In the genomic region with DNA sequence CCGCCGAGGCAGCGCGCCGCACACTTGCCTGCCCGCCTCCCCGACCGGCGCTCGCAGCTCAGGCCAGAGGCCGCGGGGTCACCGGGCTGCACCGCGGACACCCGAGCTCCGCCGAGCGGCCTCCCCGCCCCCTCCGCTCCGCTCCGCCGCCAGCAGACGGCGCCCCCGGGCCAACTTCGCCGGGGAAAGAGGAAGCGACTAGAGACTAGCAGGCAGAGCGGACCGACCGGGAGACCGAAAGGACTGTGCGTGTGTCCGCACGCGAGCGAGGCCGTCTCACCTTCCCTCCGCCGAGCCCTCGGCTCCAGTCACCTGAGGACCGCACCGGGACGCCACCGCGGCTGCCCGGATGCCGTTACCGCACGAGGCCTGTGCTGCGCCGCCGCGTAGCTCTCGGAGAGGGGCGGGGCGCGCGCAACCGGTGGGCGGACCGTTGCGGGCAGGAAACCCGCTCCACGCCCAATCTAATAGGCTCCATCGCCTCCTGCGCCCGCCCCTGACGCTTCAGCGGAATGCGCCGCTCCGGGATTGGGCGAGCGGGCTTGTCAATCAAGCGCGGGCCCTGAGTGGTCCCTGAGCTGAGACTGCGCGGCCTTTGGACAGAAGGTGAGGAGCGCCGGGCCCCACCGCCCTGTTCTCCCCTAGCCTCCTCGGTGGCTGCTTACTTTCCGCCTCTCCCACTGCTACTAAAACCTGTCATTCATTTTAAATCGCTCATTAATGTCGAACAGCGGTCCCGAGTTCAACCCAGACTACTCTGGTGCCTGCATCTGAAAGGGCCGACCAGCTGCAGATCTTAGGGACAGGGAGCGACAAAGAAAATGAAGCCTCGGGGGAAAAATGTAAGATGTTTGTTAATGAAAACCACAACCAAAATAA, we compare ENCODE assay signal across 8 mouse cellular contexts. TPM values are rescaled to one million over a fixed set of nuclear protein-coding genes. Genes with fewer than 3 reads are reported as not detected.
DNase-seq lines count a peak whose midpoint lies in the region; ATAC-seq lines count a peak whose summit lies in the region.

A gene (minus strand): TSS at position 420 of the 879 bp plus-strand sequence.

- peak; percentile 100 for ATAC-seq in hindbrain, embryonic 11.5 days (ENCODE audit: low FRiP score)

- WGBS in hindbrain, embryonic 11.5 days, result under 1% methylated on average over 70 of the region's 93 CpGs

- peaks cover 2% of the 10 kb centered on the region; the same call in 1 of the 2 replicates for H3K4me1 ChIP-seq in hindbrain, embryonic 11.5 days (replicated peaks; ENCODE audit: control insufficient read depth, insufficient read depth, low read length)

- peak; percentile 99 for DNase-seq in Muller cell, postnatal 12 days (ENCODE audit: inconsistent ontology term)
- DNase-seq in cerebellum, adult 9-11 months, result peak; percentile 99
- DNase-seq in frontal cortex, adult 2 months (ENCODE audit: extremely low spot score in 1 of 2, low spot score in 1 of 2), result peak; percentile 98 to 99
- peak; percentile 98 for DNase-seq in hindbrain, embryonic 11.5 days (ENCODE audit: low spot score)
- peak; percentile 99 for DNase-seq in layer of hippocampus, postnatal 10 days (ENCODE audit: low spot score in 2 of 2)
- peak; percentile 99 for DNase-seq in lung, postnatal 10 days
- peak; percentile 99 for DNase-seq in ovary, postnatal 36 days (ENCODE audit: low spot score)
- peak; percentile 99 for DNase-seq in thymus, postnatal 25 days

- peak within 1 kb of the TSS; percentile 65 for H3K4me2 ChIP-seq in hindbrain, embryonic 11.5 days (replicated peaks; ENCODE audit: low read depth, low read length)

- H3K27ac ChIP-seq in hindbrain, embryonic 11.5 days (ENCODE audit: low read depth, low read length), result peak within 1 kb of the TSS; percentile 89

- H3K36me3 ChIP-seq in hindbrain, embryonic 11.5 days (ENCODE audit: control insufficient read depth, insufficient read depth, low read length), result no peaks in the 10 kb centered on the region

- H3K9ac ChIP-seq in hindbrain, embryonic 11.5 days (ENCODE audit: low read depth, low read length), result peak within 1 kb of the TSS; percentile 85

- H3K4me3 ChIP-seq in hindbrain, embryonic 11.5 days (ENCODE audit: low read depth, low read length), result peak within 1 kb of the TSS; percentile 83

- no peaks in the 10 kb centered on the region for H3K9me3 ChIP-seq in hindbrain, embryonic 11.5 days (ENCODE audit: control insufficient read depth, low read length)

- H3K27me3 ChIP-seq in hindbrain, embryonic 11.5 days (ENCODE audit: control insufficient read depth, insufficient read depth, low read length), result no peaks in the 10 kb centered on the region

RNA-seq across cellular contexts. Expression of the gene that starts here (rescaled TPM):
- 28.0 and 31.8 TPM in 2 replicates for polyA plus RNA-seq in frontal cortex, adult 2 months (2012; rRNA removed)
- polyA plus RNA-seq in hindbrain, embryonic 11.5 days (2014; fragmentation: Nextera tagmentation; extraction: Ambion mirVana), result 74.2 and 78.4 TPM in 2 replicates
- total RNA-seq in layer of hippocampus, postnatal 10 days (2021), result 10 to 100 TPM; 25.0 to 30.4 TPM

Comparison
In these comparisons a context has a peak if more than half of its experiments do, and no peak if none do; other contexts are left out.
1. Peak in every context shown above with its lines: DNase-seq, ATAC-seq, H3K4me3 ChIP-seq and H3K27ac ChIP-seq.